Mouse (Mus musculus) ZHBTc4 (cell line): ENCODE results near the gene Klhl11.

Experiments used
- DNase-seq: peaks from one replicate; pipeline ENCODE4 v3.0.0-alpha.2; 2011; ENCODE audit warnings: low read depth, low spot score

Klhl11 gene

DNA sequence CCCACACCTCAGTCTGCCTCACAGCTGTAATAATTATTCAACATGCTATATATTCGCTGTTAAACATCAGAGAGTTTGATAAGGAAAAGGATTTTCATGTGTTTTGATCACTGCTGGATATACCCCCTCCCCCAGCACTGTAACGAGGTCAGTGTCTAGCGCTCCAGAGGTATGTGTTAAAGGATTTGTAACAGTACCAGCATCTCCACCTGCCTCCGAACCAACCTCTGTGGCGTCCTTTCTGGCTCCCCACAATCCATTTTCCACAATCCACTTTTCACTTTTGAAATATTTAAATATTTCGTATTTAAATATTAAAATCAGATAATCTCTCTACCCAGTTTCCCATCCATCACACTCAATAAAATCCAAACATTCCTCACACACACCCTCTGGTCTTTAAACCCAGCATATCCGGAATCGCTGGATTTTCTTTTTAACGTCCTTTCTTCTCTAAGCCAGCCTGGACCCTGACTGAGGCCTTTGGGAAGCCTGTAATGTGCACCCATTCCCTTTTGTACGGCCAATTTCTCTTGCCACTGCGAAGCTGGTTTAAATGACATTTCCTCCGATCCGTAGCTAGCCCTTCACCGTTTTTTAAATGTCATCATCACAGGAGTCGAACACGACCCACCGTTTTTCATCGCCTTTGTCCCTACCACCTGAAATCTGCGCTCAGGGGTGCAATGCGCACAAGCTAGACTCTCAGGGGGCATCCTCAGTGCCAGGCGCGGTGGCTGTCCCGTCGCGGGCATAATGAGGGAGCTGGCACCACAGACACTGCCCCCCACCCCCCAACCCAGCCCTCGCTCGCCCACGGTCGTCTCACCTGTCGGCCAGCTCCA lies 967 bp downstream of the Klhl11 start:
- DNase-seq = no peak

DNA sequence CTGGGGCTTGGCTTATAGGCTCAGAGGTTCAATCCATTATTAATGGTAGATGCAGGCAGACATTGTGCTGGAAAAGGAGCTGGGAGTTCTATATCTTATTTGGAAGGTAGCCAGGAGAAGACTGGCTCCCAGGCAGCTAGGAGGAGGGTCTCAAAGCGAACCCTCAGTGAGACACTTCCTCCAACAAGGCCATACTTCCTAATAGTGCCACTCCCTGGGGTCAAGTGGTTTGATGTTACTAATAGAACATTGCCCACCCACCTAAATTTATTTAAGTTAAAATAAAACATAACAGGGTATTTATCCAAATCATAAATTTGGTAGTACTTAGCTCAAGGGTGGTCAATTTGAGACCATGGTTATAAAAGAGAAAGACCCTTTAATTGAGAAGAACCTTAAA lies 6.7 kb downstream of the Klhl11 start:
- DNase-seq = no peak

DNA sequence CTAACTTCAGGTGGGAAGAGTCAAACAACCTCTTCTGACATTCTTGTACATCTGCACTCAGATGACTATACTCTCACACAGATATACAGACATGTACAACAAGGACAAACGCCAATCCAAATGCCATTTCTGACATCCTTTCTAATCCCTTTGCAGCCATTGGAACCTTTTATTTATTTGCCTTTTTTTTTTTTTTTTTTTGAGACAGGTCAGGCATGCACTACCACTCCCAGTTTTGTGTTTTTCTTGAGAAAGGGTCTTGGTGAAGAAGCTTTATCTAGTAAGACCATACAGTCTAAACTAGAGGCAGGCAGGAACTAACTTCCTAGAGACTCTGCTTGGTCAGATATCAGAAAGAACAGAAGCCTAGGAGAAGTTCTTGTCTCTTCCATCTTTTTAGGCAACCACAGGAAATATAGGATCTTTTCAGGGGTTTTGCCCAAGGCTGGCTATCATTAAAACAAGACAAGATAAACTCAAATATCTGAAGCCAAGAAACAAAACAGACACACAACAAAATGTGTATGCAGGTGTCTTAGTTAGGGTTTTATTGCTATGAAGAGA lies 7.2 kb downstream of the Klhl11 start:
- no peak for DNase-seq

DNA sequence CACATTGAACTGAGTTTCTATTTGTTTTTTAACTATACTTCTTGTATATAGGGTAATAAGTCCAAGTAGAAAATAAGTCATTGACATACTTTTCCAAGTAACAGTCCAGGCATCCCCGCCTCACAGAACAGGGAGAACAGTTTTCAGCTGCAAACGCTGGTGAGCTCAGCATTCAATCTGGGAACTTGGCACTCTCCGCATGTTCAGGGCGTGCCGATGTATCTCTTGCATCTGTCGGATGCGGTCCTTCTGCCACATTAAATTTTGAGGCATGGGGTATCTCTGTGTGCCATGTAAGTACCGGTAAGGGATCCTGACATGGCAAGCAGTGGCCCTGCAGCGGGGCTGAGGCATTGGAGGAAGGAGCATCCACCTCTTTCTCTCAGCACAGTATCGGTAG lies 9.8 kb downstream of the Klhl11 start:
- DNase-seq = no peak

DNA sequence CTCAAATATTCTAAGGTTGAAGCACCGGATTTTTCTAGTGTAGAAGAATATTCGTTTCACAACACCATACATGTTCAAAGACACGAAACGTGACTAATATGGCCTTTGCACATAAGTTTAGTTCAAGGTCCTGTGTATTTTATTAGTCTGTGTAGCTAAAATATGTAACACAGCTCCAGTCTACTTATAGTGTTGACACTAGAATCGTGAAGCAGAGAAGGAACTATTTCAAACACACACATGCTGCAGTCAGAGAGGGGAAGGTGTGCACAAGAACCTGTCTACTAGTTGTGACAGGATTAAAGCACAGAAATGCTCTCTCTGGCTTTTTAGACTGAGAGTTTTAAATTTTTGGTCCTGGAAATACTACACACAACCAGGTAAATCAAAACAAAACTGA lies 14.8 kb downstream of the Klhl11 start:
- no peak for DNase-seq

DNA sequence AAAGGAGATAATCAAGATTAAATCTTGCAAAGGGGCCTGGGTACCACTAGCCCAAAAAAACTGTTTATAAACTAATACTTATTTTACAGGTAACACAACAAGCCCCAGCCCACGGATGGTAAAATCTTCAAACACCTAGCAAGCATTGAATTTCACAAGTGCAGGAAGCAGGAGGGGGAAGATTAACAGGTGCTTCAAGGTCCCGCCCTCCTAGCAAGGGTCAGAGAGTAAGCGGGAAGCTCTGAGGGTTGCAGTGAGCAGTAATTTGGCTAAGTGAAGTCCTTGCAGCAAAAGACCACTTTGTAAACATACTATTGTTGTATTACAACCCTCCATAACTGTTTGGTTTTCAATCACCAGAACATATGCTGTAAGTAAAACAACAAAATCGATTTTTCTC lies 15.3 kb downstream of the Klhl11 start:
- no peak for DNase-seq

DNA sequence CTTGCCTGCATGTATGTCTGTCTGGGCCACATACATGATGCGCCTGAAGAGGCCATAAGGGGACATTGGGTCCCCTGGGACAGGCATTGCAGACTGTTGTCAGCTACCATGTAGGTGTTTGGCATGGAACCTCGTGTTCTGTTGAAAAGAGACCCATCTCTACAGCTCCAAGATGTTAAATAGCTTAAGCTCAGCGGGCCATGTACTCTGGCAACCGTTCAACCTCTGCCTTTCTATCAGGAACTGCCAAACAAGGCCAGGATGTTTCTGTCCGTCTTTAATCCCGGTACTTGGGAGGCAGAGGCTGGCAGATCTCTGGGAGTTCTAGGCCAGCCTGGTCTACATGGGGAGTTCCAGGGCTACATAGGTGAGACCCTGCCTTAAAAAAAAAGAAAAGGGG lies 29.9 kb downstream of the Klhl11 start:
- DNase-seq = no peak

DNA sequence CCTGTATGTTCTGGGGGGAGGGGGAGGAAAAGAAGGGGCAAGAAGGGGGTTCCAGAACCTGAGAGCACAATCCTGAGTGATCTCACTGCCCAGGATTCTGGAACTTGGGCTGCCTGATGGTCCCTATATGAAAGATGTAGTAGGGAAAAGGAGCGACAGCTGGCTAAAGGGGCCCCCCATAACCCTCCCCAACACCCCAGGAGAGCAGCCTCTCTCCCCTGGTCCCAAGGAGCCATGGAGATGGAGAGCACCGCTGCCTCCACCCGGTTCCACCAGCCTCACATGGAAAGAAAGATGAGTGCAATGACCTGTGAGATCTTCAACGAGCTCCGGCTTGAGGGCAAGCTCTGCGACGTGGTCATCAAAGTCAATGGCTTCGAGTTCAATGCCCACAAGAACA lies 30.7 kb downstream of the Klhl11 start, which contains the start of the genes Nt5c3b and Klhl10:
Nt5c3b (minus strand) TSS at position 12 of the 400 bp plus-strand sequence.
Klhl10 (plus strand) TSS at position 121 of the 400 bp plus-strand sequence.
- DNase-seq = no peak

DNA sequence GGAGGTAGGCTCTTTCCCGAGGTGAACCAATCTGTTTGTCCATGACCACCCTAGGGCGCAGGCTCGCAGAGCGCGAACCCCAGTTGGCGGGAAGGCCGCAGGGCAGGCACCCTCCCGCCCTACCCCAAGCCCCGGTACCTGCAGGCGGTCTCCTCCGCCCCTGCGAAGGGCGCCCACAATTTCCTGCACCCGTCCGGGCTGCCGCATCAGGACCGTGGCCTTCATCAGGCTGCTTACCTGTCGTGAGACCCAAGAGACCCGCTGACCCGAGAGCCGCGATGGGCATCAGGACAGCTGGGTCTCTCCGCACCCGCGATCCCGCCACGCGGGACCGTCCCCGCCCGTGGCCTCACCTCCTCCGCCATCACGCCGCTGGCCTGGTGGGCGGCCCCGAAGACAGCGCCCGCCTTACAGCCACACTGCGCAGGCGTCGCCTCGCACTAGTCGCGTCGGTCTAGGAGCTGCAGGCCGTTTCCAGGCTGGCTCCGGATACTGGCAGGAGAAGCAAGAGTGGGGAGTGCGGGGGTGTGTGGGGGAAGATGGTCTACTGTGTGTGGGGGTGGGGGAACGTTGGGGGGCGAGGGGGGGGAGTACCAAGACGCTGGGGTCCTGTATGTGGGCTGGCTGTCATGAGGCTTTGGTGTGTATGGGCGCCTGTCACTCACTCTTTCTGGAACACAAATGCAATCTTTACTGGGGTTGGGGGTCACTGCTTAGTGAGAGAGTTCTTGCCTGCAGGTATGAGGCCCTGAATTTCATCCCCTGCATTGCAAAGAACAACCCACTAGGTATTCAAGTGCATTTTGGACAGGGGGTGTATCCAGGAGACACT lies 31.6 kb downstream of the Klhl11 start:
- DNase-seq = peak; percentile 83

DNA sequence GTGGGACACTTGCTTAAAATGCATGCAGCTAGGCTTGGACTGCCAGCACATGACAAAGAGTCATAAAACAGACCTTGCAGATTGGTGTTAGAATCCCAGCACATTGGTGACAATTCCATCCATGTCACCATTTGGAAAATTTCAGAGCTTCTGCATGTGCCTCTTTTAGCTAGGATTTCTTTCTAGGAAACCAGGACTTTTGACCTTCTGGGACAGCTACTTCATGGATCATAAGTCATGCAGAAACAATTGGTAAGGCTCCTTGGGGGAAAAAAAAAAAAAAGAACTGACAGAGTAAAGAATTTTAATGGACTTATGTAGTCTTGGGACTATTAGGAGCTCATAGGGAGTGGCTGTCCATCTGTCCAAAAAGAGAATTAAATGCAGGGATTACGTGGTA lies 34.6 kb downstream of the Klhl11 start:
- no peak for DNase-seq

DNA sequence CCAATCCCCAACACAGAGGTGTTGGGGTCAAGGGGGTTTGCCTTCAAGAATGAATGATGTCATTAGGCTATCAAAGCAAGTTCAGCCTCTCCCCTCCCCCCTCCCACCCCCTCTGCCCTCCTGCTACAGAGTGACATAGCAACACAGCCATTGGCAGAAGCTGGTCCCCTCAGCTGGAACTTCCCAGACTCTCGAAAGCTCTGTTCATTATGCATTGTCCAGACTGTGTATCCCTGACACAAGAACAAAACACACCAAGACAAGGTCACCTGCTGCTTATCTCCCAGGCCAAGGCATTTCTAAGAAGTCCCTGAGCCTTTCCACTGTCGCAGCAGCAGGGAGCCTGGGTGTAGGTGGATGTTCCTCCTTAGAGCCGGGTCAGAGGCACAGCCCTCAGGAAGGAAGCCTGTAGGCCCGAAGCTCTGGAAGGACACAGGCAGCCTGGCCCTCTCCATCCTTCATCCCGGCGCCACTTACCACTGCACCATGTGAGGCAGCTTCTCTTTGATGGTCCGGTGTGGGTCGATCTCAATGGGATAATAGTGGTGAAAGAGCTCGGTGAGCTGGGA lies 36.8 kb downstream of the Klhl11 start:
- peak; percentile 65 for DNase-seq

DNA sequence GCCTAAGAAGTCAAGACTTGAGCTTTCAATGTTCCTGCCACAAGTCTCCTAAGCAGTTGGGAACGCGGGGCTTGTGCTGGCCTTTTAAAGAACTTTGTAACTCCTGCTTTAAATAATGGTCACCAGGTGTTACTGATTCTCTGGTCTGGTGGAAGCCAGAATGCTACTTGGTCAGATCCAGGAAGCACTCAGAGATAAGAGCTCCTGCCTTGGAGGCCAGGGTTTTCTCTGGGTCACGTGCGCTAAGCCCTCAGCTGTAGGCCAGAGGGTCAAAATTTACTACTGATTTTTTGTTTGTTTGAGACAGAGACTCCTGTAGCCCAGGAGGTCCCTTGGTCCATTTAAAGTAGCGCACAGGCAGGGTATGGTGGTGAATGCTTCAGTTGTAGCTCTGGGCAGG lies 40.5 kb downstream of the Klhl11 start:
- no peak for DNase-seq

DNA sequence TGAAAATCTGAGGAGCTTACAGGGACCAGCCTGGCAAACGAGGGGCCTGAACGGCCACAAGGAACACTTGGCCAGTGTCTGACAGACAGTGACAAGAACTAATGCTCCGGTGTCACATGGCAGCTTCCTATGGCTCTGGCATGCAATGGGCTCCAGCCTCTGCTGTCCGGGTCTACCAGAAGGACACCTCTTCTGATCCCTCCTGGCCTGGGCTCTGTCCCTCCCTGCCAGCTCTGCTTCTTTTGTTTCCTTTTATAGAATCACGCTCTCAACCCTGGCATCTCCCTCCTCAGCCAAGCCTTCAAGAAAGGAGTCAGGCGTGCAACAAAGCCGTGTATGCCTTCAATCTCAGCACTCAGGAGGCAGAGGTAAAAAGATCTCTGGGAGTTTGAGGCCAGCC lies 42.5 kb downstream of the Klhl11 start:
- no peak for DNase-seq

DNA sequence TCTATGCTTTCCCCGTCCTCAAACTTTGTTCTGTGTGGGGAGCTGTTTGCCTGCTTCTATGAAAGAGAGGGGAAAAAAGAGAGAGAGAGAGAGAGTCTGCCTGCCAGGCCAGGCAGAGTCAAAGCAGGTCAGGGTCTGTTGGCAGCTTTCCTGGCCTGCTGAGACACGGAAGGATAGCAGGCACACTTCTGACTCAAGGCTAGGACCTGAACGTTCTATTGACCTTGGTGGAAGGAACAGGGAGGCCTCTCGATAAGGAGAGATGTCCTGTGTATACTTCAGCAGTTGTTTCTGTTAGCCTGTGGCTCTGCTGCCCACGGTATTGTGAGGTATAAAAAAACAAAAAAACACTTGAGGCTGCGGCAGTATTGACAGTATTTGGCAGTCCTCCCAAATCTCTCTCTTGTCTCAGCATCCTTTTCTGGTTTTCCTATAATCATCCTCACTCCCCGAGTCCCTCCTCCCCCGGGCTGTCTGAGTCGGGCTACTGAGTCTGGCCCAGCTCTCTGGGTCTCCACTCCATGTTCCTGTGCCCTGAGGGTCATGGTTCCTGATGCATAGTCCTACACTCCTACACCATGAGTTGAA lies 43.8 kb downstream of the Klhl11 start:
- no peak for DNase-seq

DNA sequence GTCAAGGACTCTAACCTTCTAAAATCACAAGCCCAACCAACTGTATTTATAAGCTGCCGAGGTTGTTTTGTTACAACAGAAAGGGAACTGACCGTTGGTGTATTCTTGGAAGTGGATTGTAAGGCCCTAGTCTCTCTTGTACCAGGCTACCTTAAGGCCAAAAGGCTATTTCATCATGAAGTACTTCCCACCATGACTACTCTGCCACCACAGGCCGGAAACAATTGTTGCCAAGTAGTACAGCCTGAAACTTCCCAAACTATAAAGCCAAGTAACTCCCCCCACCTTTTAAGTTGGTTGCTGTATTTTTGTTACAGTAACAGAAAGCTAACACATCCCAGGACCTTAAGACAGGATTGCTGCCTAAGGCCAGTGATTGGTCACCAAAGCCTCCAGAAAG lies 45.7 kb downstream of the Klhl11 start:
- no peak for DNase-seq

DNA sequence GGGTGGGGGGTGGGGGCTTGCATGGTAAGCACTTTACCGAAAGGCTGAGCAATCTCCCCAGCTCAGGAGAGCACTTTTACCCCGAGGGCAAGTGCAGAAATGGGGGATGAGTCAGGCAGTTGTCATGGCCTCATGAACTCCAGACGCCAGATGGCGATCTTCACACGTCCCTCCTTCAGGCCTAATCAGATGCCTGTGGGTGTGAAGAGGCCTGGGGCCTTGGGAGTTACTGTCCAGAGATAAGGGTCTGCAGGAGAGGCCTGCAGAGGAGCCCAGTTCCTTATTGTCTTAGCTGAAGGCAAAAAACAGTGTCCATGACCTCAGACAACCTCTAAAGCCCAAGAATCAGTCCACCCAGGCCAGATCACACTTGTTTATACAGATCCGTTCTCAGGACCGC lies 46.7 kb downstream of the Klhl11 start:
- DNase-seq = peak; percentile 94

DNA sequence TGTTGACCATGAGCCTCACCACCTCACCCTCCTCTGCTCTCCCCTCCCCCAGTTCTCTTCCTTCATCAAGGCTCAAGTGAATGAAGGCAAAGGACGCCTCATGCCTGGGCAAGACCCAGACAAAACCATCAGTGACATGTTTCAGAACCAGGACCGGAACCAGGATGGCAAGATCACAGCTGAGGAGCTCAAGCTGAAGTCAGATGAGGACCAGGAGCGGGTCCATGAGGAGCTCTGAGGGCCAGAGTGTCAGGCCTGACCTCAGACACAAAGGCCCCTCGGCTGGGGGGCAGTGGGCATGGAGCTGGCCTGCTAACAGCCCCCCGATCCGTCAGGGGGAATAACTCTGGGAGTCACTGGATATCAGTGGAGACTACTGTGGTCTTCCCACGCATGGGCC lies 48.7 kb downstream of the Klhl11 start:
- DNase-seq = no peak

DNA sequence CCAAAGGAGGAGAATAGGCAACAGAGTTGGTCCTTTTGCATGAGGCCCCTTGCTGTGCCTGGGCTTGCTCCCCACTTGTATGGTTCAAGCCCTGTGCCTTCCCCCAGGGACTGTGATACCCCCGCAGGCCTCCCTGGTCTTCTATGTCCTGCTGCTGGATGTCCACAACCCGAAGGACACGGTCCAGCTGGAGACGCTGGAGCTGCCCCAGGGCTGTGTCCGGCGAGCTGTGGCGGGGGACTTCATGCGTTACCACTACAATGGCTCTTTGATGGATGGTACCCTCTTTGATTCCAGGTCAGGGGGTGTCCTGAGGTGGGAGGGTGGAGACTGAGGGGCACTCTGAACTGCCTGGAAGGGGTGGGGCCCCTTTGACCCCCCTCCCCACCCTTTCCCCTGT lies 51.0 kb downstream of the Klhl11 start:
- DNase-seq = no peak

DNA sequence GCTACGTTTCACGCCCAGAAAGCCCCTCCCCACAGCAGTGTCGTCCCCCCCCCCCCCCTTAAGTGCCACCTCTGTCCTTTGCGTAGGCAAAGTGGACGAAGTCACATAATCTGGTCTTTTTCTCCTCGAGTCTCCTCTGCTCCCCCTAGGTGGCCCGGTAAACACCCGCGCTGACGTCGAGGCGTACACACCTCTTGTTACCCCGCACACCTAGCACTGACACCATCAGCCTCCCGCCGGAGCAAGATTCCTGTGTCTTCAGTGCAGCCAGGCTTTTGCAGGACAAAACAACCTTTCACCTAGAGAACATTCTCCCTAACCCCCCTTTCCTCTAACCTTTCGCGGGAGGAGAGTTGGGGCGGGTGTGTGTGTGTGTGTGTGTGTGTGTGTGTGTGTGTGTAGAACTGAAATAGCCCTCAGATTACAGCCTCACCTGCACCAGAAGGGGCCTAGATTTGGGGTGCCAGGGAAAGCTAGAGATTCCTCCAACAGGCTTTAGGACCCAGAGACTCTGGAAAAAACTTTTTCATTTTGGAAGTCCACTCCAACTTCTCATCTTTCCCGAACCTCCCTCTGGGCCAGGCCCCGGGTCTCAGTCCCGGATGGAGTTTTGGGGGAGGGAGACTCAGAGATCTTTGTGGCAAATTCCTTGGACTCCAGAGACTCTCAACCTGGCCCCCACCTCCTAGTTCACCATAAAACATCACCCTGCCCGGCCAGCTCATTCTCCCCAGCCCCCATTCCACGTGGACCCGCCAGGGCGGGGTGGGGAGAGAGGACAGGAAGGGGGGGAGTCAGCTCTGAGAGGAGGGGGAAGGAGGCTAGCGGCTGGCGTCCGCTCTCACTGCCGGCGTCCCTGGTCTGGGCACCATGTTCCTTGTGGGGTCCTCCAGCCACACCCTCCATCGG lies 57.4 kb downstream of the Klhl11 start, which contains the start of gene Fkbp10:
Fkbp10 (plus strand) TSS at position 784 of the 909 bp plus-strand sequence.
- peak; percentile 55 for DNase-seq
